Mouse (Mus musculus): Measurements from ENCODE around the gene Clcn6.
"Not testable (repeated sequence)": the region's sequence is repeated elsewhere in the genome, so short reads cannot be mapped to it uniquely, and the experiment has no call there.

The Clcn6 gene

DNA sequence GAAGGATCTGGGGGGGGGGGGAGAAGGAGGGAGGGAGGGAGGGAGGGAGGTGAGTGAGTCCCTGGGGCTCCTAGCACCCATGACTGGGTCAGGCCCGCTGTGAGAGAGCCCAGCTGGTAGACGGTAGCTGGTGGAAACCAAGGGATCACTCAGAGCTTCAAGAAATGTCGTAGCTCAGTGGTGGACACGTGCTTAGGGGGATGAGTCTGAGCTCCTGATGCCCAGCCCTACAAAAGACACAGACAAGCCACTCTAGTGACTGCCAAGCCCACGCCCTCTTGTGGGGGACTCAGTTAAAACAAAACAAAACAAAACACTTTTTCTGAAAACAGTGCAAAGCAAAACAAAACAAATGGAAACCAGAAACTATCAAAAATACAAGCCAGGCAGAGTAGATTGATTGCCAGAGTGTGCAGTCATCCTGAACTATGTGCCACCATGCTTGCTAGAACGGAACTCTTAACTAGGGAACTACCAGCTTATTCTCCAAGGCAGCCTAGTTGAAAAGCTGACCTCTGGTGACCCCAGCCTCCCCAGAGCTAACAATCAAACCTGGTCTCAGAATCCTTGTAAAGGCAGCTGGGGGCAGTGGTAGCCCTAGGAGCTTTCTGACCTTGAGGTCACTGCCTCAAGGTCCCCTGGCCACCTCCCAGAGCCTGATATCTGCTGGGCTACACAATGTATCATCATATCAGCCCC, 27.2 kb upstream of the Clcn6 start:
- peak; percentile 40 for DNase-seq (ENCODE audit: low read depth, low spot score)

DNA sequence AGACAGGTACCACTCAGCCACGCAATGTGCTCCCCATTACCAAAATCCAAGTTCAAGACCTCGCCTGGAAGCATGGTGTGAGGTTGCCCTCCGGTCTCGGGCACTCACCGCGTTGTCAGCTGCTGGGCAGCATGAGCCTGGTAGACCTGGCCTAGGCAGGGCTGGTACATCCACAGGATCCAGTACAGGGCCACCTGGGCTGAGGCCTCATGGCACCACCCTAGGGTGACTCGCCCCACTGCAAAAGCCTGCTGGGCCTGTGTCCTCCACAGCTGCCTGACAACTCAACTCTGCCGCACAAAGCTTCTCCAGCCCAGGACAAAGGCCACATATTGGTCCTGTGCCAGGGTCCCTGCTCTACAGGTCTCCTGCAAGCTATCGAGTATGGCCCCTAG, 22.5 kb upstream of the Clcn6 start:
- no peak for DNase-seq (ENCODE audit: low read depth, low spot score)

DNA sequence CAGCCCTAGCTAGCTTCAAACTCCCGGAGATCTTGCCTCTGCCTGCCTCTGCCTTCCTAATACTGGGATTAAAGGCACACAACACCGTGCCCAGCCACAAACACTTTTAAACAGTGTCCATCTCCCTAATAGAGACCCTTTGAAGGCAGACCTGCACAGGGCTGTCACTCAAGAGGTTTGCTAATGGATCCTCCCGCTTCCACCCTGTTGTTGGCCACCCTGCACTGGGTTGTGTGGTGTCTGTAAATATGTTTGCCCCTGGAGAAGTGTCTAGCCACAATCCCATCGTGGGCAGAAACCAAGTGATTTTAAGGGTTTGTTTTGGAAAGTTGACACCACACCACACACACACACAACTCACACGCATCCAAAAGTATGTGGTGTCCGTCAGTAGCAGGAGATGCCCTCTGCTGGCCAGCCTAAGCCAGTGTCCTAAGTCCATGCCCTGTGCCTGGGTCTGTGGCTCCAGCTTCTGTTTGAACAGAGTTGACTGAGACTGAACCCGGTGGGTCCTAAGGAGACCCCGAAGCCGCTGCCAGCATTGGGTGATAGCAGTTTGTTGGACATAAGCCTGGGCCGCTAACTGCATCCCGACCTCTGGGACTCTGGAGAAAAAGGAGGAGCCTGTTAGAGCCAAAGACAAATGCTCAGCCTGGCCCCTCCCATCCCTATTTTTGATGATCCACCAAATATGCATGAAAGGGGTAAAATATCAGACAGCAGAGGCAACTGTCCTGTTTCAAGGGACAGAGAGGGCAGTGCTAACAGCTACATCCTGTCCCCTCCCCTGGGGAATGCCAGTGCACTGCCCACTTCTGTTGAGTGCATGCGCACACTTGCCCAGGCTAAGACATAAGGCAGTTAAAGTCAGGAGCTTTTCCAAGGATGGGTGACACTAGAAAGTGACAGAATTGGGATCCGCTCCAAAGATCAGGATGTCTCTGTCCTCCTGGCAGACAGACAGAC, 21.8 kb upstream of the Clcn6 start:
- DNase-seq (ENCODE audit: low read depth, low spot score), result peak; percentile 39

DNA sequence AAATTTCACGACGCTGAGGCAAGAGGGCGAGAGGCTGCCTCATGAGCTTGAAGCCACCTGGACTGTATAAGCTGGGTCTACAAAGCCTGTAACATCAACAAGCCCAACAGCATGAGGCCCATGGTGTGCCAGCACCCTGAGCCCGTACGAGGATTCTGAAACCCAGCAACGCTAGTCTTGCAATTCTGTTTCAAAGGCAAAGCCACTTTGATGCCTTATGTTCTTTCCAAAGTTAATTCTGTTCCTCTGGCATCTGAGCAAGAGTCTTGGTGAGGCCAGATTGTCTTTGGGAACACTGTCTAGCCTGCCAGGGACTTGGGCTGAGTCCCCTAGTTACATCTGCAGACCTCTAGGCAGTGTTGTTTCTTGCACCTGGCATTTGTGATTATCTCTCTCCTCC, 20.4 kb upstream of the Clcn6 start:
- DNase-seq (ENCODE audit: low read depth, low spot score), result no peak

DNA sequence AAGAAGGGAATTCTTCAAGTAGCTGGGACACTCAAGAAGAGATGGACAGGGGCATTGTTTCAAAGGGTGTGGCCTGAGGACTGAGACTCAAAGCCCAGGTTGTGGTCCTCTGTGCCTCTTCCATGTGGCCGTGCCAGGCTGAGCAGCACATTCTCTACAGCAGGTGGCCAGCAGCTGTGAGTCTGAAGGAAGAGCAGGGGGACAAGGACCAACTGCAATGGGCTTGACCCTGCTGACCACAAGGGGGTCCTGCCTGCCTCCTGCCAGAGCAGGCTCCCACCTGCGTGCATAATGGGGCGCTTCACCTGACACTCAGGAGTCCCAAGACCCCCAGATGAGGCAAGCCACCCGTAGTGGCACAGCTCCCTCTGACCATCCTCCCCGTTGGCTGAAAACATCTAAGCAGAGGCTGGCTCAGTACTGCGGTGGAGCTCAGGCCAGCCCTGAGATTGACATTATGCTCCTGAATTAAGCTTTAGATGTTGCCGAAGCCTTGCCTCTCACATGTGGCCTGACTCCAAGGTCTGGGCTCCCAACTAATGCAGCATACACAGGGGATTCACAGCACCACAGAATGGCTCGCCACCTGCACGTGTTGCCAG, 19.7 kb upstream of the Clcn6 start:
- DNase-seq (ENCODE audit: low read depth, low spot score), result no peak

DNA sequence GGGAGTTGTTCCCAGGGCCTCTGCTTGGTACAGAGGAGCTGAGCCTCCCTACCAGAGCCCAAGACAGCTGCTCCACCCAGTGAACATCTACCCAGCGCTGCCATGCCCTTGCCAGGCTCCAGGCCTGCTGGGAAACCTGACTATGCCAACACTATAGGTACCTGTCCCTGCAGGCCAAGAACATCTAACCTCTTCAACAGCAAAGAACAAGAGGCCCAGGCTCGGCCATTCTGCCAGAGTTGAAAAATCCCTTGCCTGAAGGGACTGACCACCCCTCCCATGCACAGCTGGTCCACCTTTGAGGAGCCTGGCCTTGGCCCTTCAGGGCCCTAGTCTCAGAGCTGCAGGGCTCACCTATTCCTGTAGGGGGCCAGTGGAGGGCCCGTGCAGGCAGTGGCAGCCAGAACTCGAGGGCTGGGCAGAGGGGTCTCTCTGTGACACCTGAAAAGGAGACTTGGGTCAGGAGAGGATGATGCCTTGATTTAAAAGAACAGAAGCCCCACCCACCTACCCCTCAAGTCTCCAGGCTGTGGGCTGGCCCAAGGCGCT, 19.1 kb upstream of the Clcn6 start:
- no peak for DNase-seq (ENCODE audit: low read depth, low spot score)

DNA sequence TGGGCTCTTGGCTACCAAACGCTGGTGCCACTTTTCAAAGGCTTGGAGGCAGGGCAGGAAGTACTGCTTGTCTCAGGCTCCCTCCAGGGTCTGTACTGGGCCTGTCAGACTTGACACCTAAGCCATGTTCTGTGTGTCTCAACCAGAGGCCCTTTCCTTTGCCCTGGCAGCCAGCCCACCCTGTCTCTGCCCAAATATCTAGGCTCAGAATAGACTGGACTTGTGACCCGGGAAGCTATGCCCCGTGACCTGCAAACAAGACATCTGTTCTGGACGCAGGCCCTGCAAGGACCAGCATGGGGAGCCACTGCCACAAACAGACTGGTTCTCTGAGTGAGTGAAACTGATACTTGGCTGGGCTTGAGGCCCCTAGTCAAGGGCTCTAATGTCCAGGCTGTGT, 18.2 kb upstream of the Clcn6 start:
- no peak for DNase-seq (ENCODE audit: low read depth, low spot score)

DNA sequence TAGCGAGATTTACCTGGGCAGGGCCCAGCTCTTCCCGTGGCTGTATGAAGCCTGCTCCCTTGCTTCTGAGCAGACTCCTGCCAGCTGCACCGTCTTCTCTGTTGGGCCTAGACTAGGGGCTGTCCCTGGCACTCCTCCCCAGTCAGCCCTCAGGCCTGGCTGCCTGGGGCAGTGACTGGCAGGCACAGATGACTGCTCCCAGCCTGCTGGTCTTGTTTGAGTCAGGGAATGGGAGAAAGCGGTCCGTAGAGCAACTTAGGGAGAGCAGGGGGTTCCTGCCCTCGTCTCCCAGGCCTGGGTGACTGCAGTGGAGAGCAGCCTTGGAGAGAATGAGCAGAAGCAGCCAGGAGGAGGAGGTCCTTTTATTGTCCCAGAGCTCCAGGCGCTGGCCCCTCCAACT, 17.6 kb upstream of the Clcn6 start:
- DNase-seq (ENCODE audit: low read depth, low spot score), result no peak

DNA sequence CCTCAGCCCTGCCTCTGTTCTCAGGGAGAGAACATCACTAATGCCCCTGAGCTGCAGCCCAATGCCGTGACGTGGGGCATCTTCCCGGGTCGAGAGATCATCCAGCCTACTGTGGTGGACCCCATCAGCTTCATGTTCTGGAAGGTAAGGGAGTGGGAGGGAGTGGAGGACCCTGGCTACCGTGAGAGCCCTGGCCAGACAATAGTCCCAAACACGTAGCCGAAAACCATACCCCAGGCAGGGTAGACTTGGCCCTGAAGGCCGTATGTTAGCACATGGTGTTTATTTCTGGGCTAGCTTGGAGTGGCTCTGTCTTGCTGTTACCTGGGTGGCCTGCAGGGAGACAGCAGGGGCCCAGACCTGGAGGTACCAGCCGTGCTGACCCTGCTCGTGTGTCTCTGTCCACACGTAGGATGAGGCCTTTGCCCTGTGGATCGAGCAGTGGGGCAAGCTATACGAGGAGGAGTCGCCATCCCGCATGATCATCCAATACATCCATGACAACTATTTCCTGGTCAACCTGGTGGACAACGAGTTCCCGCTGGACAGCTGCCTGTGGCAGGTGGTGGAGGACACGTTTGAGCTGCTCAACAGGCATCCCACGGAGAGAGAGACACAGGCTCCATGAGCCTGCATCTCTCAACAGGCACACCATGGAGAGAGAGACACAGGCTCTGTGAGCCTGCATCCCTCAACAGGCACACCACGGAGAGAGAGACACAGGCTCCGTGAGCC, 16.5 kb upstream of the Clcn6 start:
- DNase-seq (ENCODE audit: low read depth, low spot score), result no peak

DNA sequence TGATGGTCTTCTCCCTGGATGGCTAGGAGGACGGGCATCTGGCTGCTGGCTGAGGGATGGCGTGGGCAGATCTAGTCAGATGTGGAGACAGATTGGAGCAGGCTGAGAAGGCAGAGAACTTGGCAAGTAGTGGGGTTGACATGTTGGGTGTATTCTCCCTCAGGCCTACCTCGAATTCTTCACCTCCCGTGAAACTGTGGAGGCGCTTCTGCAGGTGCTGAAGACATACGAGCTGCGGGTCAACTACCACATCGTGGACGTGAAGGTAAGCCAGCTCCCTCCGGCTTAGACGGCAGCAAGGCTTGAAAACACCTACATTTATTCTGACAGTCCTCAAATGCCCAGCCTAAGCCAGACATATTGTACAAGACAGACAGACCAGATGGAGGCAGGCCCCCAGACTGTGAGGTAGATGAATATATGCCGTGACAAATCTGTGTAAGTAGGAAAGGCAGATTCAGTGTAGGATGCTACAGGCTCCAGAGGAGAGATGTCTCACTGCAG, 14.8 kb upstream of the Clcn6 start:
- DNase-seq (ENCODE audit: low read depth, low spot score), result no peak

DNA sequence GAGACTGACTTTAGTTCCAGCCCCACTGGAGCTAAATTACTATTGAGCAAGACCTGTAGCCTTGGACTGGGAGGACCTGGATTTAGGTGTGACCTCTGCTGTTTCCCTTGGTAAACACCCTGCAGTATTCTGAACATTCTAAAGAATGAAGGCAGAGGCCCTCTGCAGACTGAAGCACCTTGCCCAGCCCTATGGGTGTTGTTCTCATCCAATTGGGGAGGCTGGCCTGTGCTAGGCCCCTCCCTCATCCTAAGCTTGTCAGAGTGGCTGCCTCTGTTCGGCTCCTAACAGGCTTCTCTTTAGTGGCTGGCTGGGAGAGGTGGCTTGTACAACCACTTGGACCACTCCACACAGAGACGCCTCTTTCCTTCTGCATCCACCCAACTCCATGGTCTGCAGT, 14.4 kb upstream of the Clcn6 start:
- no peak for DNase-seq (ENCODE audit: low read depth, low spot score)

DNA sequence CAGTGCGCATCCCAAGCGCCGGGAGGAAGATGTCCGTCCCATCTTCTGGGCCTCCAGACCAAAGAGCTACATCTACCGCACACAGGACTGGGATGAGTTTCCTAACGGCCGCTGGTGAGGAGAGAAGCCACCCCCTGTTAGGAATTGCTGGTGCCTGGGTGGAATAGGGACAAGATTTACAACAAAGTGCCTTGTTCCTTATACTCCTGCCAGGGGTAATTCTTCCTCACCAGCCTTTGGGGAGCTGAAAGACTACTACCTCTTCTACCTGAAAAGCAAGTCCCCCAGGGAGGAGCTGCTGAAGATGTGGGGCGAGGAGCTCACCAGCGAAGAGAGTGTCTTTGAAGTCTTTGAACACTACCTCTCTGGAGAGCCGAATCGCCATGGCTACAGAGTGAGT, 13.3 kb upstream of the Clcn6 start:
- no peak for DNase-seq (ENCODE audit: low read depth, low spot score)

DNA sequence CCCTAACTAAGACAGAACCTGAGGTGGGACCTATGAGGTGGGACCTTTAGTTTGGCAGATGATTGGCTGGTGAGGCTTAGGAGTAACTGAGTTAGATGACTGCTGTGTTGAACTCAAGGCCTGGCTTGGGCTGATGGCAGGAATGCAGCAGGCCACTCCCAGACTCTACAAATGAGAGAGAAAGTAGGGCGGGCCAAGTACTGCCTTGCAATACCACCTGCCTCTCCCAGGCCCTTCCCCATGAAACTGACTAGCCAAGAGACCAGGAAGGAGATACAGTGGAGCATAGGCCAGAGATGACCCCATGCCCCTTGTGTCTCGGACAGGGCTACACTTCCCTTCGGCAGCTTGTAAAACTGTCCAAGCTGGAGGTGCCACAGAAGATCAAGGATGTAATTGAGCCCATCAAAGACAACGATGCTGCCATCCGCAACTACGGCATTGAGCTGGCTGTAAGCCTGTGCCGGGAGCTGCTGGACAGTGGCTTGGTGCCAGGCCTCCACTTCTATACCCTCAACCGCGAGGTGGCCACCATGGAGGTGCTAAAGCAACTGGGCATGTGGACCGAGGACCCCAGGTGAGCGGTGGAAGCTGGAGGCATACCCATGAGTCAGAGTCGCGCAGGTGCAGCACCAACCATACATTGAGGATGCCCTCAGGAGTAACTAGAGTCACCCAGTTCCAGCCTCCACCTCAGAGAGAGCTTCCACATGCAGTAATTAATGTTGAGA, 12.6 kb upstream of the Clcn6 start:
- peak; percentile 60 for DNase-seq (ENCODE audit: low read depth, low spot score)

DNA sequence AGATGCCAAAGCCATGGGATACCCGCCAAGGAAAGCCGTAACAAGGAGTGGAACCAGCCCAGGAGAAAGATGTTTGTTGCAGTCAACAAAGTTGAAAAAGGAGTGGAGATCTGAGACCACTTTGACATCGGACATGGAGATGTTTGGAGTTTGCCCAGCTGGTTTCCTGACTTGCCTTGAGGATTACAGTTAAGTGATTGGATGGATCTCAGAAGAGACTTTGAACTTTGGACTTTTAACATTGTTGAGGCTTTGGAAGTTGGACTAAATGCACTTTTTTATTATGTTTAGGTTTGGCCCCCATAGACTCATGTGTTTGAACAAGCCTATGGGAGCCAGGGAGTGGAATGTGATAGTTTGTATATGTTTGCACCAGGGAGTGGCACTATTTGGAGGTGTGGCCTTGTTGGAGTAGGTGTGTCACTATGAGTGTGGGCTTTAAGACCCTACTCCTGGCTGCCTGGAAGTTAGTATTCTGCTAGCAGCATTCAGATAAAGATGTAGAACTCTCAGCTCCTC, 11.8 kb upstream of the Clcn6 start:
- DNase-seq (ENCODE audit: low read depth, low spot score), result not testable (repeated sequence)

DNA sequence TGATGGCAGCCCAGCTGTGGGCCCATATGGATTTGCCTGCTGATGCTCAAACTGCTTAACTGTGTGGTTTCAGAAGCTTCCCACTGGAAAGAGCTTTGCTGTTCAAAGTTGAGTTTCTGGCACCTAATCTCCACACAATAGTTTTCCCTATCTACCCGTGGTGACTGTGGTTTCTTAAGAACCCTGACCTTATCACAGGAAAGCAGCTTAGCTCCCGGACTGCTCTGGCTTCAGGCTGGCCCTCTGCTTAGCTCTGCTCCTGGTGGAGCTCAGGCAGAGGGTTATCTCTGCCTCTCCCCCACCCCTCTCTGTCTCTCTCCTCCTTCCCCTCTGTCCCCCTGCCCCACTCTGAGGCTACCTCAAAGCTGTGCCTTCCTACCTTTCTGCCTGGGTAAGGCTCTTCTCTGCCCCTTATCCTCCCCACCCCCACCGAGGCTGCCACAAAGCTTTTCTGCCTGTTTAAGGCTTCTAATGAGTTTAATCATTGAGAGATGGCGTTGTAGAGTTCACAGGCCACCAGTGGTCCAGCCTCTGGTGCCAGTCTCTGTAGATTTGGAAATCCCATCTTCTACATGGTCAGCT, 7.9 kb upstream of the Clcn6 start:
- no peak for DNase-seq (ENCODE audit: low read depth, low spot score)

DNA sequence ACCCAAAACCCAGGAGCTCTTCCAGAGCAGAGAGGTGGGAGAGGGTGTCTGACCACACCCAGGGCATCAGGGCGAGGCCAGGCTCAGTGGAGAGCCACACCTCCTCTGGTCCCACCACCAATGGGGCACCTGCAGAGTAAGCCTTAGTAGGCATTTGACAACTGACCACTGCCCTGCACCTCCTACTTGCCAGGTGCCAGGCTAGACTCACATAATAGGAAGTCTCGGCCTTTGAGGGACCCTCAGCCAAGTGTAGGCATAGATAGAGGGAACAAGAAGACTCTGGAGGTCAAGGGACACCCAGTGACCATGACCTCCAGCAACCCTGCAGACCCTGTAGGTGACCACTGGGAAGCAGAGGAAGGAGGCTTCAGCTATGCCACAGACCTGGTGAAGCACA, 5.5 kb upstream of the Clcn6 start:
- DNase-seq (ENCODE audit: low read depth, low spot score), result no peak

DNA sequence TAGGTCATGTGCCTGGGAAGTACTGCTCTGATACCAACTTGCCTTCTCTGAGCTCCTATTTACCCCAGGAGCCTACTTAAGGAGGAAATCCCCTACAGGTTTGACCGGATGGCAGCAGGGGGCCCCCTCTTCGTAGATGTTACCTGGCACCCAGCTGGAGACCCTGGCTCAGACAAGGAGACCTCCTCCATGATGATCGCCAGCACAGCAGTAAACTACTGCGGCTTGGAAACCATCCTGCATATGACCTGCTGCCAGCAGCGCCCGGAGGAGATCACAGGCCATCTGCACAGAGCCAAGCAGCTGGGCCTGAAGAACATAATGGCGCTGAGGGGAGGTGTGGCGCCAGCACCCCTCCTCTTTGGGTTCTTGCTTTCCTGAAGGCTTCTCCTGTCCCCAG, 4.7 kb upstream of the Clcn6 start:
- DNase-seq (ENCODE audit: low read depth, low spot score), result not testable (repeated sequence)

DNA sequence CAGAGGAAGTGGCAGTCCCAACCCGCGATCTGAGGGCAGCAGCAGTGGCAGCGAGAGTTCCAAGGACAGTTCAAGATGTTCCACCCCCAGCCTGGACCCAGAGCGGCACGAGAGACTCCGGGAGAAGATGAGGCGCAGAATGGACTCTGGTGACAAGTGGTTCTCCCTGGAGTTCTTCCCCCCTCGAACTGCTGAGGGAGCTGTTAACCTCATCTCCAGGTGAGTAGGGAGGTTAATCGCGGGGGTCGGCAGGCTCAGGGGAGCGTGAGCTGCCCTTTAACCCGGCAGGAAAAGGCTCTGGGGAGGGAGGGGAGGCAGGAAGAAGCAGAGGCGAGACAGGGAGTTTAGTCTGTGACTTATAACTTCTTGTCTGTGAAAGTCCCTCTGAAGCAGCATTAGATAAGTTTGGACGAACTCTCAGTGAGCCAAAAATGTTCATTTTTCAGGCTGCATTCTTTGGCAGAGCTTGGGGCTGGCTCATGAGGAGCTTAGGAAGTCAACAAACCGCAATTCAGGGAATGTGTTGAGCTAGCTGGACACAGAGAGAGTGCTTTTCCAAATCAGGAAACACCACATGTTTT, 3.1 kb upstream of the Clcn6 start:
- no peak for DNase-seq (ENCODE audit: low read depth, low spot score)

DNA sequence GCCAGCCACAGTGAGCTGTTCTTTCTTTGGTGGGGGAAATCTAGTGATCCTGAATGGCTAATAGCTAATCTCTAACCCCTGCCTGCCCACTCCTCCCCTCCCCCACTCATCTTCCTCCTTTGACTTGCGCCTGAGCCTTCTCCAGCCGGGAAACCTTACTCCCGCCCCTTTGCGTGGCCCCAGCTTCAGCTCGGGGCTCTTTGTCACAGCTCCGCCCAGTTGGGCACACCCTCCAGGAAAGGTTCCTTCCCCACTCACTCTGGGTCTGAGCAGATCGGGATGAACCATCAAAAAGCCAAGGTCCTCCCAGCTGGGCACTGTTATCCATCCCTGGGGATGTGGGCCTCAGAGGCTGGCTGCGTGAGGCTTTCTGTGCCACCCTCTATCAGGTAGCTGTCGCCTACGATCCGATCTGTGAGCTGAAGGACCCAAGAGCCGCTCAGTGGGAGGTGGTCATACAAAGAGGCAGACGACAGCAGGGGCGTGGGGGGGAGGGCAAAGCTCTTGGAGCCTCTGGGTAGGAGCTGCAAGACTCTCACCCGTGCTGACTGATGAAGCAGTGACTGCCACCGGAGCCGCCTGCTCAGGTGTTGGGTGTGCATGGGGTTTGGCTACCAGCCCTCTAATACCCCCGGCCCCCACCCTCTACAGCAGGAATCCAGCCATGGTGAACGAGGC, 2.5 kb upstream of the Clcn6 start:
- peak; percentile 95 for DNase-seq (ENCODE audit: low read depth, low spot score)
